Mouse (Mus musculus): ENCODE measurements around the gene Scai.

DNA sequence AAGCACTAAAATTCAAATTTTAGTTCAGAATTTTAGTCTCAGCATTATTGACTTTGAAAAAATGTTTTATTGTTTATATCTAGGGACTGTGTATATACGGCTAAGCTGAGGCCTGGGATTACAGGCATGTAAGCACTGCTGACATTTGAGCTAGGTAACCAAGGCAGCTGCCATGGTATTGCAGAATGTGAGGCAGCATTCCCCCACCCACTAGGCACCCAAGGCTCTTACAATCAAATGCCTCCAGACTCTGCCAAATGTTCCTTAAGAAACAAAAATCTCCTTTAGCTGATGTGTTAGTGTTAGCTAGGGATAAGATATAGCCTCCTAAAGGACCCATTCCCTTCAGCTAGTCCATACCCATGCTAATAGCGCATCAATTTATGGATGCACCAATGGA lies 6.9 kb downstream of the Scai start:
- TF ChIP-seq CTCF (IDR thresholded peaks at IDR 0.05; ENCODE audit: low read depth), result no peak
- TF ChIP-seq EP300 (optimal IDR thresholded peaks at IDR 0.05), result no peak

All from stomach, postnatal 0 days (tissue).